Comparison of ENCODE assay signal across 17 mouse cellular contexts in the genomic region with DNA sequence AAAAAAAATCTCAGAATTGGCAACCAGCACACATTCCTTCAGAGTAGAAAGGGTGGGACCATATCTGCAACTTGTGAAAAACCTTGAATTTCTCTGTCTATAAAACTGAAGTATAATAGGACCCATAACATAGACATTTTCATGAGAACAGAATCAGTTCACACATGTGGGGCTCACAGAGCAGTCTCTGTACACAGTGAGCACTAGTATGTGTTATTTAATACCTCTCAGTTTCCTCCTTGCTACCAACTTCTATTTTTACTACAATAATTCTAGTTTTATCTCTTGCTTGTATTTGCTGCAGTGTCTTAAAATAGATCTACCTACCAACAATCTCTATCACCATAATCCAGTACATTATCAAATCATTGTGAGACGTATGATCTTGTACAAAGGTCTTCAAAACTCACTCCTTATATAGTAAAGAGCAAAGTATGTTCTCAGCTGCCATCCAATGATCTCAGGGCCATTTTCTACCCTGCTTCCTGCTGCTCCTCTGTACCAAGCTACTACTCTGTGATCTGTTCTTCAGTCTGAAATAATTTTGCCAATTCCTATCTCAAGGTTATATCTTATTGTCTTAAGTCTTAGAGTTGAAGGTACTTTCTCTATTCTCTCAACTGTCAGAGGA. TPM values are rescaled to one million over a fixed set of nuclear protein-coding genes. Genes with fewer than 3 reads are reported as not detected.
"Had no signal": no experiment of that assay in that cellular context is flagged by ENCODE, and none has a peak within 500 bp of the region (broad histone marks: within the 10 kb centered on the region; RNA-seq: fewer than 3 reads in every experiment).

No protein-coding gene starts in this region.

- DNase-seq: kidney, postnatal 10 days; kidney, postnatal 4 days; liver; lung, embryonic 14.5 days; lung, postnatal 14 days; right cerebral cortex, adult 18-20 months; right cerebral cortex, postnatal 25 days; thymus, adult 18-20 months; thymus, postnatal 14 days had no signal

- H3K36me3 ChIP-seq: neural tube, embryonic 15.5 days had no signal

- H3K9me3 ChIP-seq: limb, embryonic 12.5 days; megakaryocyte, embryonic 14.5 days; neural tube, embryonic 15.5 days had no signal

- H3K4me2 ChIP-seq: limb, embryonic 12.5 days; lung, embryonic 14.5 days; midbrain, embryonic 11.5 days; neural tube, embryonic 15.5 days had no signal

- H3K9ac ChIP-seq: limb, embryonic 12.5 days; liver, embryonic 14.5 days; lung, embryonic 14.5 days; neural tube, embryonic 15.5 days had no signal

- H3K27me3 ChIP-seq: limb, embryonic 12.5 days; megakaryocyte, embryonic 14.5 days; neural tube, embryonic 15.5 days had no signal

- H3K4me1 ChIP-seq: limb, embryonic 12.5 days had no signal

- H3K4me3 ChIP-seq: layer of hippocampus, adult 2 months; limb, embryonic 12.5 days; megakaryocyte, embryonic 14.5 days; neural tube, embryonic 15.5 days had no signal

- H3K27ac ChIP-seq: layer of hippocampus, adult 2 months; limb, embryonic 12.5 days; liver, embryonic 14.5 days; macrophage; neural tube, embryonic 15.5 days had no signal

- ATAC-seq: midbrain, embryonic 16.5 days had no signal

RNA-seq across cellular contexts. Expression of a gene that starts 32.3 kb away (rescaled TPM):
- polyA plus RNA-seq: macrophage had no signal
